Mouse (Mus musculus) bone marrow macrophage, adult 2 months (primary cell): Measurements from ENCODE around the gene Cep112. TPM values are rescaled to one million over a fixed set of nuclear protein-coding genes. Genes with fewer than 3 reads are reported as not detected.

Source experiments
- H3K27ac ChIP-seq: 2 replicates; pipeline ENCODE4 v1.5.1; 2012; ENCODE audit warnings: low read depth, low read length; ENCODE audit not compliant: insufficient read depth
- H3K4me1 ChIP-seq: 2 replicates; pipeline ENCODE4 v1.6.1; 2012; ENCODE audit warnings: low read length; ENCODE audit not compliant: control insufficient read depth, insufficient read depth
- H3K4me3 ChIP-seq: 2 replicates; pipeline ENCODE4 v1.5.1; 2012; ENCODE audit warnings: mild to moderate bottlenecking, low read length, moderate library complexity; ENCODE audit not compliant: insufficient read depth
- CTCF ChIP-seq: IDR thresholded peaks from 2 replicates; pipeline ENCODE4 v1.5.1; 2012; ENCODE audit warnings: low read depth, mild to moderate bottlenecking, low read length, moderate library complexity
- POLR2A ChIP-seq: IDR thresholded peaks from 2 replicates; pipeline ENCODE4 v1.6.1; 2012; ENCODE audit warnings: mild to moderate bottlenecking, low read depth, low read length, borderline replicate concordance
- polyA plus RNA-seq: library from polyadenylated mRNA; stranded (reverse); fragments of >200 nt; gene quantifications from 2 replicates; pipeline ENCODE4 v1.2.4, GENCODE M21; 2012; ENCODE audit not compliant: missing spikeins, insufficient read depth, insufficient read length

The Cep112 gene
- polyA plus RNA-seq, 1 experiment = 5.0 TPM

- no peak for TF ChIP-seq CTCF
- TF ChIP-seq POLR2A = no peak
- no peak overlapping the region for H3K27ac ChIP-seq
- no peaks in the 10 kb centered on the region for H3K4me1 ChIP-seq
- H3K4me3 ChIP-seq = no peak overlapping the region
Observed at GRCm38 (mm10) chr11:108443893-108444563, 19.0 kb downstream of the Cep112 start.

- Histone ChIP-seq H3K4me3 (no peak overlapping the region), H3K4me1 (no peaks in the 10 kb centered on the region), H3K27ac (no peak overlapping the region)
- TF ChIP-seq CTCF (no peak), POLR2A (no peak)
Observed at GRCm38 (mm10) chr11:108447148-108447547, 22.2 kb downstream of the Cep112 start.

- no peak overlapping the region for H3K4me3 ChIP-seq
- H3K4me1 ChIP-seq = no peaks in the 10 kb centered on the region
- TF ChIP-seq CTCF = no peak
- TF ChIP-seq POLR2A = no peak
- no peak overlapping the region for H3K27ac ChIP-seq
Observed at GRCm38 (mm10) chr11:108449811-108450210, 24.8 kb downstream of the Cep112 start.

- no peaks in the 10 kb centered on the region for H3K4me1 ChIP-seq
- TF ChIP-seq CTCF (no peak), POLR2A (no peak)
- no peak overlapping the region for H3K27ac ChIP-seq
Observed at GRCm38 (mm10) chr11:108459599-108459998, 34.6 kb downstream of the Cep112 start.

GRCm38 (mm10) chr11:108464138-108464537 lies 39.1 kb downstream of the Cep112 start:
- Histone ChIP-seq H3K27ac (no peak overlapping the region), H3K4me1 (no peaks in the 10 kb centered on the region), H3K4me3 (no peak overlapping the region)
- TF ChIP-seq CTCF (no peak), POLR2A (no peak)

More at GRCm38 (mm10) chr11:108459599-108459998, 34.6 kb downstream of the Cep112 start:
- H3K4me3 ChIP-seq = no peak overlapping the region

- Histone ChIP-seq H3K4me1 (no peaks in the 10 kb centered on the region), H3K27ac (no peak overlapping the region), H3K4me3 (no peak overlapping the region)
- no peak for TF ChIP-seq POLR2A
- no peak for TF ChIP-seq CTCF
Observed at GRCm38 (mm10) chr11:108464715-108465301, 39.8 kb downstream of the Cep112 start.

- Histone ChIP-seq H3K27ac (no peak overlapping the region), H3K4me1 (no peaks in the 10 kb centered on the region), H3K4me3 (no peak overlapping the region)
- no peak for TF ChIP-seq POLR2A
- TF ChIP-seq CTCF = no peak
Observed at GRCm38 (mm10) chr11:108475738-108476137, 50.7 kb downstream of the Cep112 start.

GRCm38 (mm10) chr11:108476226-108476625 lies 51.2 kb downstream of the Cep112 start:
- no peaks in the 10 kb centered on the region for H3K4me1 ChIP-seq
- TF ChIP-seq POLR2A (no peak), CTCF (no peak)
- H3K27ac ChIP-seq = no peak overlapping the region
- no peak overlapping the region for H3K4me3 ChIP-seq

- TF ChIP-seq CTCF (no peak), POLR2A (no peak)
- H3K27ac ChIP-seq = no peak overlapping the region
Observed at GRCm38 (mm10) chr11:108483976-108484375, 59.0 kb downstream of the Cep112 start.

GRCm38 (mm10) chr11:108488256-108488655 lies 63.3 kb downstream of the Cep112 start:
- Histone ChIP-seq H3K27ac (no peak overlapping the region), H3K4me3 (no peak overlapping the region), H3K4me1 (no peaks in the 10 kb centered on the region)
- TF ChIP-seq POLR2A = no peak
- no peak for TF ChIP-seq CTCF

More at GRCm38 (mm10) chr11:108483976-108484375, 59.0 kb downstream of the Cep112 start:
- Histone ChIP-seq H3K4me3 (no peak overlapping the region), H3K4me1 (no peaks in the 10 kb centered on the region)

GRCm38 (mm10) chr11:108489863-108490262 lies 64.9 kb downstream of the Cep112 start:
- no peaks in the 10 kb centered on the region for H3K4me1 ChIP-seq
- TF ChIP-seq POLR2A = no peak
- TF ChIP-seq CTCF = no peak
- no peak overlapping the region for H3K27ac ChIP-seq
- no peak overlapping the region for H3K4me3 ChIP-seq
